Mouse (Mus musculus) brain, embryonic 18.5 days (tissue): Measurements from ENCODE around the gene 4930451I11Rik.
A peak's percentile ranks its signal among the peaks of the same experiment; 100 is the strongest.

Experiments
- DNase-seq: peaks from one replicate; pipeline ENCODE4 v3.0.0-alpha.2; 2012; ENCODE audit warnings: low read depth, low spot score

The 4930451I11Rik gene

GRCm38 (mm10) chr7:126831539-126831938, at the start of gene 4930451I11Rik:
TSS of gene 4930451I11Rik (minus strand) at chr7:126831639.
- DNase-seq = no peak

DNA sequence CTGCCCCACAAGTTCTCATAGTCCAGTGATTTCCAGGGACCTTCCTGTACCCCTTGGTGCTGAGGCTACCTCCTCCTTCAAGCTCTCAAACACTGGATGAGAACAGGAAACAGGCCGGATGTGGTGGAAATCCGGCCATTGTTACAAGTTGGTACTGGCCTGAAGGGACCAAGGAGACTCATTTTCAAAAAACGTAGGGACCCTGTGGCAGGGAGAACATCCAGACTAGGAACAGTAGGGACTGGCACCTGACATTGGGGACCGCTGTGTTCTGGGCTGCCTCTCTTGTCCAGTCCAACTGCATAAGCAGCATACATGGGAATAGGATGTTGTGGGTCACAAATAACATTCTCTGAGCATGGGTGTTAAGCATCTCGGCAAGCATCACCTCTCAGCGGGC, 49.6 kb upstream of the 4930451I11Rik start:
- no peak for DNase-seq

- no peak for DNase-seq
Measured at GRCm38 (mm10) chr7:126877239-126877638, 45.8 kb upstream of the 4930451I11Rik start.

DNA sequence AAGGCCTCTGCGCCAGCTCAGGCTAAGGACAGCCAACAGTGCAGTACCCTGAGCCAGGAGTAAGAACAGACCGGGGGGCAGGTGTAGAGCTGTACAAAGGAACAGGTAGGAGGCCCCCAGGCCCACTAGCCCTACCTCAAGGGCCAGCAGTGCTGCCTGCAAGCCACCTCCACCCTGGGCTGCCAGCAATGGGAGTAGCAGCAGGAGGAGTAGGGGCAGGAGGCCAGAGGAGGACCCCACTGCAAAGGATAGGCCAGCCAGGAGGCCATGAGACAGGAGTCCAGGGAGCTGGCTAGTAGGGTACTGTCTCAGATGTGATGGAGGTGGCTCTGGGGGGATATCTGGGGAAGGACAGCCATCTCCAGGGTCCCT, 39.1 kb upstream of the 4930451I11Rik start:
- DNase-seq = no peak

GRCm38 (mm10) chr7:126869780-126870519, 38.5 kb upstream of the 4930451I11Rik start:
- DNase-seq = no peak

DNA sequence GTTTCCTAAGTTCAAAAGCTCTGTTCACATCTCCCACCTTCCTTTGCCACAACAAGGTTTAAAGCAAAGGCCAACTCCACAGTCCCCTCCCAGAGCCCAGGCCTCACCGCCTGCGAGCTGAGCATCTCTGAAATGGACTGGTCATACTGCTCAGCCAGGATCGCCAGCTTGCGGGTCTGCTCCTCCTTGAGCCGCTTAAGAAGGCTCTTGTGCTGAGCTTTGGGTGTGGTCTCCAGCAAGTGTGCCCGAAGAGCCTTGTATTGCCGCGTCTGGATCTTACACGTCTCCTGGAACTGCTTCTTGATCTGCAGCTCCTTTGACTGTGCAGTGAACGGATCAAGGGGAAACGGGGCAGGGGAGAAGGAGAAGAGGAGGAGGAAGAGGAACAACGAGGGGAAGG, 36.6 kb upstream of the 4930451I11Rik start:
- DNase-seq = no peak

DNA sequence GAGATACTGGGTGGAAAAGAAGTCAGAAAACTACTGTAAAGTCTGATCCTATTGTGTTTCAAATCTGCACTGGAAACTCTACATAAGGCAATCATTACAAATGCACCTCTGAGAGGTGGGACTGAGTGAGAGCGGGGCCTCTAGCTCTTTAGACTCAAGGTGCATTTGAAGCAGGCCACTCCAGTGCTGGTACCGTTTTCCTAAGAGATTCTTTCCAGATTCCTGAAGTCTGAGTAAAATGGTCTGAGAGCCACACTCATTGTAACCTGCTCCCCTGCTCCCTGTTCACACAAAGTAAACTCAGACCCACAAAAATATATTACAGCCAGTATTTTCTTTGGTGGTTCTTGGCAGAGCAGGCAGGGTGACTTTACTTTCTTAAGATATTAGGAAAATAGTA, 36.1 kb upstream of the 4930451I11Rik start:
- DNase-seq = no peak

- DNase-seq = no peak
Measured at GRCm38 (mm10) chr7:126863791-126864190, 32.4 kb upstream of the 4930451I11Rik start.

- peak; percentile 91 for DNase-seq
Measured at GRCm38 (mm10) chr7:126862147-126862784, 30.8 kb upstream of the 4930451I11Rik start, which contains the start of gene Ino80e. TSS of gene Ino80e (minus strand) at chr7:126862377.

DNA sequence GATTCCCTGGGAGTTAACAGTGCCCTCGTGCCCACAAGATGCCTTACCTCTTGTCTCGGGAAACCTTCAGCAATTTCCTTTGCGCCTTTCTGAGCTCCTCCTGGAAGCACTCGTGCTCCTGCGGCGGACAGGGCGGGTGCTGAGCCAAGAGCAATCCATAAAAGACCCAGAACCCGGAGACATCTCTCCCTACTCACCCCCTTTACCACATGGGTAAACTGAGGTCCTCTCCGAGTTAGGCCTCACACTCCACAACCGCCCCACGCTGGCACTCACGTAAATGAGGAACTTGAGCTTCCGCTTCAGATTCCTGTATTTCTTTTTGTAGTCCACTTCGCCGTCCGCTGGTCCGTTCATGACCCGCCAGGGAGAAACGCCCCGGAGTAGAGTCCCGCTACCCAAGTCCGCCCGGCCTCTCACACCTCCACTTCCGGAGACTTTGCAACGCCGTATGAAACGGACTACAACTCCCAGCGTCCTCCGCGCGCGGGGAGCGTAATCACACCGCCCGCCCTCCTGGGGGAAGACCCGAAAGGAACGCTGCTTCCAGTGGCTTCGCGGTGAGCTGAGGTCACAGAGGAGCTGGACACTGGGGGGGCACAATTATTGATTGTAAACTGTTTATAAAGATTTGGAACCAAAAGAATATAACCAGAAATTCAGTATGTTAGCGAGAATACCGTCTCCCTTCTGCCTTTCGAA, 30.1 kb upstream of the 4930451I11Rik start, which contains the start of gene Hirip3:
Hirip3 (plus strand) TSS at position 544 of the 702 bp plus-strand sequence.
- DNase-seq = peak; percentile 83

DNA sequence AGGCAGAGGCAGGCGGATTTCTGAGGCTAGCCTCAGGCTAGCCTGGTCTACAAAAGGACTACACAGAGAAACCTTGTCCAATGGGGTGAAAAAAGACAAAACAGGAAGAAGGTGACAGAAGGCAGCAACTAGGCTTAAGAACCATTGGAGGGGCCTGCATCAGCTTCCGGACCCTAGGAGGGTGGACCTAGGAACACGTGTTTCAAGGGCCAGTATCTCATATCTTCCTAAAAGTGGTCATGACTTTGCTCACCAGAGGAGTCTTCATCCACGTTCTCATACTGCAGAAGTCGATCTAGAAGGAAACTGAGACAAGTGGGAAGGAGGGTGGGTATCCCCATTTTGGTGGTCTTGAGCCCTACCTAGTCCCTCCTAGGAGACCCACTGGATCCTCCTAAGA, 29.5 kb upstream of the 4930451I11Rik start:
- no peak for DNase-seq

DNA sequence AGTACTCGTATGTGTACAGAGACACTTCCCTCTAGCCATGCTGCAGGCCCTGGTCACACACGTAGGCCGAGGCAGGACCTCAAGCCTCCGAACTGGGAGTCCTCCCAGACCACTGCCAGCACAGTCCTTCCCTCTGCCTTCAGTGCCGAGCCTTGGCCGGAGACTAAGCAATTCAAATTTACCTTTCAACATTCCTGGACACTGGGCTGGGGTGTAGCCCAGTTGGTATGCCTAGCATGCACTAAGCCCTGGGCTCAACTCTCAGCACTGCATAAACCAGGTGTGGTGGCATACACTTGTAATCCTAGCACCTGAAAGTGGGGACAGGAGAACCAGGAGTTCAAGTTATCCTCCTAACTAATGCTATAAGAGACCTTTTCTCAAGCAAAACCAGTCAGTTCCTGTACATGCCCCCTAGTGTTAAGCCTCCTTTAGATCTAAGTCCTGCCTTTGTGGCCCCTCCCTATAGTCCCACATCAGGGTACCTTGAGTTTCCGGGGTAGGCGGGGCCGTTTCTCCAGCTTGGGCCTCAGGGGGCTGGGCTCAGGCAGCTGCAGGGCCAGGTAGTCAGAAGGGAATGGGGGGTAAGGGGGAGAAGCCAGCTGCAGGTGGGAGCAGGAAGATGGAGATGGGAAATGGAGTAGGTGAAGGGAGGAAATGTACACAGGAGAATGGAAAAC, 25.4 kb upstream of the 4930451I11Rik start:
- DNase-seq = no peak

- no peak for DNase-seq
Measured at GRCm38 (mm10) chr7:126855641-126856040, 24.2 kb upstream of the 4930451I11Rik start.

- no peak for DNase-seq
Measured at GRCm38 (mm10) chr7:126853454-126853853, 22.0 kb upstream of the 4930451I11Rik start.

DNA sequence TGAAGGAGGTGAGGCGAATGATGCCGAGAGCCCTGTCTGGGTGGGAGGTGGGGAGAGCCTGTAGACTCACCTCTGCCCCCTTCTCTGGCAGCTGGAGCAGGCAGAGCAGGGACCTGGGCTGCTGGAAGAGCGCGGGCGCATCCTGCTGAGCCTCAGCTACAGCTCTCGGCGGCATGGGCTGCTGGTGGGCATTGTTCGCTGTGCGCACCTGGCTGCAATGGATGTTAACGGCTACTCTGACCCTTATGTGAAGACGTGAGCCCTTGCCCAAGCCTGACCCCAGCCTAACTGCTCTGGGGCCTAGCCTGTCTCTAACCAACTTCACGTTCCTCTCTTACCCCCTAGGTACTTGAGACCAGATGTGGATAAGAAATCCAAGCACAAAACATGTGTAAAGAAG, 19.8 kb upstream of the 4930451I11Rik start:
- no peak for DNase-seq

DNA sequence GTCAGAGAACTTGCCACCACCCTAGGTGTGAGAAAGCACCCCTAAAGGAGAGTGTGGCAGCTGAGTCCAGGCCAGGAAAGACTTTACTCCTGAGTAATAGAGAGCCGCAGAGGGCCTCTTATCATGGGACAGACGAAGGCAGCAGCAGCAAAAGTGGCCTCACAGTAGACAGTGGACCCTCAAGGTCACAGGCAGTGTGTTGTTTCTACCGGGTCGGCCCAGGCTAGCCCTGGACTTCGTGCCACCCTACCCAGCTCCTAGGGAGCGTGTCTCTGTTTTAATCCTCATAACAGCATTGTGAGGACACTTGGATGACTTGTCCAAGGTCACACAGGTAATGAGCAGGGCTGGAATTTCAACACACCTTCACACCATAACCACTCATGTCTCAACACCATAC, 18.7 kb upstream of the 4930451I11Rik start:
- DNase-seq = no peak

GRCm38 (mm10) chr7:126848794-126849193, 17.4 kb upstream of the 4930451I11Rik start:
- DNase-seq = no peak

GRCm38 (mm10) chr7:126847421-126848398, 16.3 kb upstream of the 4930451I11Rik start:
- no peak for DNase-seq

- no peak for DNase-seq
Measured at GRCm38 (mm10) chr7:126847116-126847420, 15.6 kb upstream of the 4930451I11Rik start, which contains the start of gene Doc2a. TSS of gene Doc2a (plus strand) at chr7:126847416.

- DNase-seq = no peak
Measured at GRCm38 (mm10) chr7:126845516-126845915, 14.1 kb upstream of the 4930451I11Rik start.

- no peak for DNase-seq
Measured at GRCm38 (mm10) chr7:126843276-126843675, 11.8 kb upstream of the 4930451I11Rik start.
